Mouse (Mus musculus) right cerebral cortex, postnatal 36 days (tissue): Measurements from ENCODE around the gene Psap.
A peak's percentile ranks its signal among the peaks of the same experiment; 100 is the strongest.

ENCODE experiments used
- DNase-seq, 2 experiments: peaks; one replicate each; pipeline ENCODE4 v3.0.0; 2022; ENCODE audit warnings: low spot score in 2 of 2, mixed read lengths in 1 of 2

The Psap gene

GRCm38 (mm10) chr10:60287726-60288125, 10.3 kb downstream of the Psap start:
- DNase-seq: no peak

GRCm38 (mm10) chr10:60289216-60289615, 11.8 kb downstream of the Psap start:
- DNase-seq: no peak

GRCm38 (mm10) chr10:60290026-60290738, 12.8 kb downstream of the Psap start:
- no peak for DNase-seq

GRCm38 (mm10) chr10:60290739-60291110, 13.3 kb downstream of the Psap start:
- DNase-seq: no peak

GRCm38 (mm10) chr10:60292209-60292608, 14.8 kb downstream of the Psap start:
- no peak for DNase-seq

GRCm38 (mm10) chr10:60294621-60295020, 17.2 kb downstream of the Psap start:
- DNase-seq: no peak

GRCm38 (mm10) chr10:60295356-60295755, 17.9 kb downstream of the Psap start:
- DNase-seq: no peak

GRCm38 (mm10) chr10:60296027-60296426, 18.6 kb downstream of the Psap start:
- no peak for DNase-seq

- no peak for DNase-seq
Observed at GRCm38 (mm10) chr10:60299636-60300035, 22.2 kb downstream of the Psap start.

GRCm38 (mm10) chr10:60303419-60303818, 26.0 kb downstream of the Psap start:
- no peak for DNase-seq

- peak in 1 of 2 experiments; percentile 53 for DNase-seq
Observed at GRCm38 (mm10) chr10:60304854-60305628, 27.6 kb downstream of the Psap start.

- no peak for DNase-seq
Observed at GRCm38 (mm10) chr10:60310629-60311028, 33.2 kb downstream of the Psap start.

GRCm38 (mm10) chr10:60313606-60314005, 36.2 kb downstream of the Psap start:
- DNase-seq: no peak

GRCm38 (mm10) chr10:60316166-60316565, 38.7 kb downstream of the Psap start:
- DNase-seq: no peak

GRCm38 (mm10) chr10:60328963-60329650, 51.7 kb downstream of the Psap start:
- no peak for DNase-seq

- no peak for DNase-seq
Observed at GRCm38 (mm10) chr10:60334583-60334982, 57.2 kb downstream of the Psap start.

- DNase-seq: no peak
Observed at GRCm38 (mm10) chr10:60335021-60335420, 57.6 kb downstream of the Psap start.

GRCm38 (mm10) chr10:60341528-60341927, 64.1 kb downstream of the Psap start:
- no peak for DNase-seq

- DNase-seq: no peak
Observed at GRCm38 (mm10) chr10:60344111-60344510, 66.7 kb downstream of the Psap start.

GRCm38 (mm10) chr10:60346056-60346455, 68.6 kb downstream of the Psap start:
- no peak for DNase-seq

GRCm38 (mm10) chr10:60346701-60347405, 69.4 kb downstream of the Psap start, which contains the start of gene Vsir:
Vsir (plus strand) TSS chr10:60346851.
- peak in 1 of 2 experiments; percentile 39 for DNase-seq
